Mouse (Mus musculus) liver, postnatal 0 days (tissue): ENCODE measurements around the gene Pde4c. TPM values are rescaled to one million over a fixed set of nuclear protein-coding genes. Genes with fewer than 3 reads are reported as not detected.

Experiments used
- ATAC-seq: fragments of 200-750 bp; cut with Nextera tagmentation; 2 replicates; pipeline ENCODE4 v1.8.0; 2017; ENCODE audit warnings: mild to moderate bottlenecking, moderate library complexity
- DNase-seq: peaks from one replicate; pipeline ENCODE4 v3.0.0-alpha.2; 2016
- H3K27ac ChIP-seq: fragments of 300-500 bp; sonication (generic); 2 replicates; pipeline ENCODE4 v1.5.1; 2014; ENCODE audit warnings: antibody characterized with exemption, moderate library complexity, mild to moderate bottlenecking, low read depth
- H3K27me3 ChIP-seq: fragments of 300-500 bp; sonication (generic); 2 replicates; pipeline ENCODE4 v1.6.1; 2014; ENCODE audit warnings: low read length, control low read depth, mixed read lengths; ENCODE audit not compliant: insufficient read depth
- H3K36me3 ChIP-seq: fragments of 300-500 bp; sonication (generic); replicated peaks from 2 replicates; pipeline ENCODE4 v1.6.1; 2014; ENCODE audit warnings: mild to moderate bottlenecking, control low read depth, low read length, moderate library complexity, mixed read lengths; ENCODE audit not compliant: insufficient read depth
- H3K4me1 ChIP-seq: fragments of 300-500 bp; sonication (generic); 2 replicates; pipeline ENCODE4 v1.6.1; 2014; ENCODE audit warnings: antibody characterized with exemption, mild to moderate bottlenecking, control low read depth; ENCODE audit not compliant: insufficient read depth
- H3K4me2 ChIP-seq: fragments of 300-500 bp; sonication (generic); 2 replicates; pipeline ENCODE4 v1.6.1; 2014; ENCODE audit warnings: low read depth, mild to moderate bottlenecking, low read length, moderate library complexity, mixed read lengths
- H3K4me3 ChIP-seq: fragments of 300-500 bp; sonication (generic); 2 replicates; pipeline ENCODE4 v1.5.1; 2014; ENCODE audit warnings: low read depth, low read length
- H3K9ac ChIP-seq: fragments of 300-500 bp; sonication (generic); replicated peaks from 2 replicates; pipeline ENCODE4 v1.6.1; 2014; ENCODE audit warnings: mild to moderate bottlenecking, moderate library complexity
- H3K9me3 ChIP-seq: fragments of 300-500 bp; sonication (generic); 2 replicates; pipeline ENCODE4 v1.6.1; 2016; ENCODE audit warnings: mild to moderate bottlenecking, control low read depth, low read length, mixed read lengths
- CTCF ChIP-seq: sonication (generic); IDR thresholded peaks from 2 replicates; pipeline ENCODE4 v1.5.1; 2016; ENCODE audit warnings: antibody characterized with exemption, low read depth
- EP300 ChIP-seq: IDR thresholded peaks from 2 replicates; pipeline ENCODE4 v1.6.1; 2016; ENCODE audit warnings: antibody characterized with exemption, low read depth, mild to moderate bottlenecking
- WGBS: fragments of 180-500 bp; shearing (Covaris S2); extraction: QIAGEN DNeasy Blood & Tissue Kit; methylation state at CpG from one replicate; pipeline ENCODE4 v1.1.7; 2014; ENCODE audit not compliant: insufficient replicate concordance; 5-methylcytosine and 5-hydroxymethylcytosine counted together
- polyA plus RNA-seq: library from polyadenylated mRNA; unstranded; fragments of >200 nt; fragmentation: Nextera tagmentation; extraction: Ambion mirVana; gene quantifications from 2 replicates; pipeline ENCODE4 v1.2.1, GENCODE M21; 2015

Gene Pde4c
- polyA plus RNA-seq, 1 experiment from 2014 or later = 1.6 TPM

- peaks cover 11% of the 10 kb centered on the region for H3K4me1 ChIP-seq
- H3K9ac ChIP-seq = no peak overlapping the region
- H3K4me3 ChIP-seq = no peak overlapping the region
- TF ChIP-seq EP300 (no peak), CTCF (no peak)
- H3K9me3 ChIP-seq = no peaks in the 10 kb centered on the region
- no peak for ATAC-seq
- 26% methylated on average over 14 of the region's 14 CpGs for WGBS
- no peak overlapping the region for H3K27ac ChIP-seq
- DNase-seq = peak; percentile 60
- H3K36me3 ChIP-seq = no peaks in the 10 kb centered on the region
- peaks cover 16% of the 10 kb centered on the region; the same call in 1 of the 2 replicates for H3K27me3 ChIP-seq
- H3K4me2 ChIP-seq = no peak overlapping the region
These were observed 2.4 kb downstream of the Pde4c start for GRCm38 (mm10) chr8:70725792-70726447.

GRCm38 (mm10) chr8:70726721-70727120, 3.2 kb downstream of the Pde4c start:
- no peak for TF ChIP-seq EP300
- no peak for TF ChIP-seq CTCF
- no peak overlapping the region for H3K4me3 ChIP-seq
- no peaks in the 10 kb centered on the region for H3K36me3 ChIP-seq
- no peak for ATAC-seq
- whole genome bisulfite sequencing = 45% methylated on average over 11 of the region's 11 CpGs
- H3K4me1 ChIP-seq = peaks cover 9% of the 10 kb centered on the region
- DNase-seq = no peak
- H3K27me3 ChIP-seq = peaks cover 16% of the 10 kb centered on the region; the same call in 1 of the 2 replicates
- no peaks in the 10 kb centered on the region for H3K9me3 ChIP-seq
- H3K27ac ChIP-seq = no peak overlapping the region
- H3K4me2 ChIP-seq = no peak overlapping the region
- no peak overlapping the region for H3K9ac ChIP-seq

- H3K4me3 ChIP-seq = peak overlapping the region; percentile 39
- peak; percentile 64 for DNase-seq
- no peaks in the 10 kb centered on the region for H3K36me3 ChIP-seq
- H3K9ac ChIP-seq = 0 out of 2 replicates have a peak overlapping the region, but pooled peaks have one; percentile 46
- peaks cover 7% of the 10 kb centered on the region for H3K4me1 ChIP-seq
- TF ChIP-seq CTCF (peak; percentile 59), EP300 (no peak)
- no peaks in the 10 kb centered on the region for H3K9me3 ChIP-seq
- H3K4me2 ChIP-seq = peak overlapping the region; percentile 65
- WGBS = 2% methylated on average over 34 of the region's 34 CpGs
- peaks cover 16% of the 10 kb centered on the region; the same call in 1 of the 2 replicates for H3K27me3 ChIP-seq
- H3K27ac ChIP-seq = no peak overlapping the region
- ATAC-seq = peak; percentile 43; the same call in 1 of the 2 replicates
These were observed 6.4 kb downstream of the Pde4c start for GRCm38 (mm10) chr8:70729808-70730475.

GRCm38 (mm10) chr8:70730956-70731355, 7.4 kb downstream of the Pde4c start:
- Histone ChIP-seq H3K36me3 (no peaks in the 10 kb centered on the region), H3K9ac (no peak overlapping the region), H3K4me2 (no peak overlapping the region), H3K27ac (peak overlapping the region; percentile 29; the same call in 1 of the 2 replicates), H3K4me3 (no peak overlapping the region), H3K4me1 (peaks cover 5% of the 10 kb centered on the region), H3K9me3 (no peaks in the 10 kb centered on the region), H3K27me3 (peaks cover 16% of the 10 kb centered on the region; the same call in 1 of the 2 replicates)
- 53% methylated on average over 4 of the region's 4 CpGs for WGBS
- ATAC-seq (peak; percentile 54; the same call in 1 of the 2 replicates), DNase-seq (peak; percentile 51)
- TF ChIP-seq EP300 (no peak), CTCF (peak; percentile 27; the same call in 1 of the 2 replicates)

- H3K27me3 ChIP-seq = peaks cover 10% of the 10 kb centered on the region
- DNase-seq (no peak), ATAC-seq (no peak)
- no peaks in the 10 kb centered on the region for H3K36me3 ChIP-seq
- 59% methylated on average over 5 of the region's 5 CpGs for WGBS
- no peak overlapping the region for H3K4me3 ChIP-seq
- no peaks in the 10 kb centered on the region for H3K9me3 ChIP-seq
- TF ChIP-seq EP300 (no peak), CTCF (no peak)
- no peak overlapping the region for H3K4me2 ChIP-seq
- peaks cover 2% of the 10 kb centered on the region; the same call in 1 of the 2 replicates for H3K4me1 ChIP-seq
- H3K9ac ChIP-seq = no peak overlapping the region
- no peak overlapping the region for H3K27ac ChIP-seq
These were observed 14.2 kb downstream of the Pde4c start for GRCm38 (mm10) chr8:70737705-70738104.

GRCm38 (mm10) chr8:70738211-70738610, 14.7 kb downstream of the Pde4c start:
- 47% methylated on average over 3 of the region's 3 CpGs for WGBS
- peaks cover 3% of the 10 kb centered on the region for H3K4me1 ChIP-seq
- no peak overlapping the region for H3K4me3 ChIP-seq
- TF ChIP-seq CTCF (no peak), EP300 (no peak)
- no peaks in the 10 kb centered on the region for H3K36me3 ChIP-seq
- no peak overlapping the region for H3K9ac ChIP-seq
- peaks cover 15% of the 10 kb centered on the region for H3K27me3 ChIP-seq
- DNase-seq = no peak
- no peaks in the 10 kb centered on the region for H3K9me3 ChIP-seq
- no peak for ATAC-seq
- H3K27ac ChIP-seq = no peak overlapping the region
- H3K4me2 ChIP-seq = no peak overlapping the region
